Mouse (Mus musculus): ENCODE results near the gene Slc34a2. TPM values are rescaled to one million over a fixed set of nuclear protein-coding genes. Genes with fewer than 3 reads are reported as not detected.

The Slc34a2 gene
- 0.14 TPM in 1 of 2 replicates, not detected in the other for polyA plus RNA-seq (2014; fragmentation: Nextera tagmentation; extraction: Ambion mirVana)

GRCm38 (mm10) chr5:53037781-53038180 is at the start of gene Slc34a2:
TSS of gene Slc34a2 (plus strand) at chr5:53038081.
- Histone ChIP-seq H3K27ac (replicated peaks; ENCODE audit: low read depth, low read length) (no peak within 1 kb of the TSS), H3K4me1 (ENCODE audit: control insufficient read depth, insufficient read depth, low read length) (no peaks in the 10 kb centered on the region), H3K9ac (replicated peaks; ENCODE audit: low read length) (no peak within 1 kb of the TSS), H3K4me3 (ENCODE audit: low read depth, low read length) (no peak within 1 kb of the TSS), H3K9me3 (replicated peaks; ENCODE audit: control insufficient read depth, low read length) (no peaks in the 10 kb centered on the region), H3K36me3 (replicated peaks; ENCODE audit: control insufficient read depth, insufficient read depth, low read depth, low read length) (no peaks in the 10 kb centered on the region), H3K27me3 (ENCODE audit: control insufficient read depth, insufficient read depth, low read length) (no peaks in the 10 kb centered on the region), H3K4me2 (ENCODE audit: low read depth, low read length) (no peak within 1 kb of the TSS)
- no peak for DNase-seq (ENCODE audit: low spot score)
- ATAC-seq (replicated peaks; ENCODE audit: insufficient number of reproducible peaks, low FRiP score, low TSS enrichment, low read depth), result no peak
- WGBS, result 95% methylated on average over 3 of the region's 3 CpGs

GRCm38 (mm10) chr5:52990687-52991341 is 47.1 kb upstream of the Slc34a2 start:
- 78% methylated on average over 8 of the region's 8 CpGs for WGBS
- no peak overlapping the region for H3K9ac ChIP-seq (replicated peaks; ENCODE audit: low read length)
- H3K4me2 ChIP-seq (ENCODE audit: low read depth, low read length), result no peak overlapping the region
- no peaks in the 10 kb centered on the region for H3K4me1 ChIP-seq (ENCODE audit: control insufficient read depth, insufficient read depth, low read length)
- no peak for DNase-seq (ENCODE audit: low spot score)
- ATAC-seq (replicated peaks; ENCODE audit: insufficient number of reproducible peaks, low FRiP score, low TSS enrichment, low read depth), result no peak
- no peaks in the 10 kb centered on the region for H3K36me3 ChIP-seq (replicated peaks; ENCODE audit: control insufficient read depth, insufficient read depth, low read depth, low read length)
- H3K9me3 ChIP-seq (replicated peaks; ENCODE audit: control insufficient read depth, low read length), result no peaks in the 10 kb centered on the region
- H3K4me3 ChIP-seq (ENCODE audit: low read depth, low read length), result no peak overlapping the region
- H3K27me3 ChIP-seq (ENCODE audit: control insufficient read depth, insufficient read depth, low read length), result no peaks in the 10 kb centered on the region
- H3K27ac ChIP-seq (replicated peaks; ENCODE audit: low read depth, low read length), result no peak overlapping the region

- H3K27me3 ChIP-seq (ENCODE audit: control insufficient read depth, insufficient read depth, low read length), result no peaks in the 10 kb centered on the region
- H3K36me3 ChIP-seq (replicated peaks; ENCODE audit: control insufficient read depth, insufficient read depth, low read depth, low read length), result no peaks in the 10 kb centered on the region
- no peak for DNase-seq (ENCODE audit: low spot score)
- H3K4me2 ChIP-seq (ENCODE audit: low read depth, low read length), result no peak overlapping the region
- ATAC-seq (replicated peaks; ENCODE audit: insufficient number of reproducible peaks, low FRiP score, low TSS enrichment, low read depth), result no peak
- no peaks in the 10 kb centered on the region for H3K9me3 ChIP-seq (replicated peaks; ENCODE audit: control insufficient read depth, low read length)
- H3K27ac ChIP-seq (replicated peaks; ENCODE audit: low read depth, low read length), result no peak overlapping the region
- H3K4me3 ChIP-seq (ENCODE audit: low read depth, low read length), result no peak overlapping the region
- no peaks in the 10 kb centered on the region for H3K4me1 ChIP-seq (ENCODE audit: control insufficient read depth, insufficient read depth, low read length)
- 89% methylated on average over 11 of the region's 11 CpGs for WGBS
- no peak overlapping the region for H3K9ac ChIP-seq (replicated peaks; ENCODE audit: low read length)
Observed at GRCm38 (mm10) chr5:52992210-52992897, 45.5 kb upstream of the Slc34a2 start.

- no peaks in the 10 kb centered on the region for H3K36me3 ChIP-seq (replicated peaks; ENCODE audit: control insufficient read depth, insufficient read depth, low read depth, low read length)
- no peak for ATAC-seq (replicated peaks; ENCODE audit: insufficient number of reproducible peaks, low FRiP score, low TSS enrichment, low read depth)
- H3K9ac ChIP-seq (replicated peaks; ENCODE audit: low read length), result no peak overlapping the region
- no peak for DNase-seq (ENCODE audit: low spot score)
- WGBS, result 84% methylated on average over 12 of the region's 12 CpGs
- H3K9me3 ChIP-seq (replicated peaks; ENCODE audit: control insufficient read depth, low read length), result no peaks in the 10 kb centered on the region
- H3K27ac ChIP-seq (replicated peaks; ENCODE audit: low read depth, low read length), result no peak overlapping the region
- no peaks in the 10 kb centered on the region for H3K27me3 ChIP-seq (ENCODE audit: control insufficient read depth, insufficient read depth, low read length)
- no peak overlapping the region for H3K4me2 ChIP-seq (ENCODE audit: low read depth, low read length)
- H3K4me1 ChIP-seq (ENCODE audit: control insufficient read depth, insufficient read depth, low read length), result no peaks in the 10 kb centered on the region
- H3K4me3 ChIP-seq (ENCODE audit: low read depth, low read length), result no peak overlapping the region
Observed at GRCm38 (mm10) chr5:52993490-52994282, 44.2 kb upstream of the Slc34a2 start.

GRCm38 (mm10) chr5:52995461-52995860 is 42.4 kb upstream of the Slc34a2 start:
- no peak overlapping the region for H3K4me3 ChIP-seq (ENCODE audit: low read depth, low read length)
- H3K9ac ChIP-seq (replicated peaks; ENCODE audit: low read length), result no peak overlapping the region
- no peak overlapping the region for H3K27ac ChIP-seq (replicated peaks; ENCODE audit: low read depth, low read length)
- 91% methylated on average over 4 of the region's 4 CpGs for WGBS
- no peaks in the 10 kb centered on the region for H3K36me3 ChIP-seq (replicated peaks; ENCODE audit: control insufficient read depth, insufficient read depth, low read depth, low read length)
- no peak for DNase-seq (ENCODE audit: low spot score)
- no peak for ATAC-seq (replicated peaks; ENCODE audit: insufficient number of reproducible peaks, low FRiP score, low TSS enrichment, low read depth)
- no peak overlapping the region for H3K4me2 ChIP-seq (ENCODE audit: low read depth, low read length)
- H3K4me1 ChIP-seq (ENCODE audit: control insufficient read depth, insufficient read depth, low read length), result no peaks in the 10 kb centered on the region
- H3K9me3 ChIP-seq (replicated peaks; ENCODE audit: control insufficient read depth, low read length), result no peaks in the 10 kb centered on the region
- no peaks in the 10 kb centered on the region for H3K27me3 ChIP-seq (ENCODE audit: control insufficient read depth, insufficient read depth, low read length)

GRCm38 (mm10) chr5:52996145-52996544 is 41.7 kb upstream of the Slc34a2 start:
- H3K4me2 ChIP-seq (ENCODE audit: low read depth, low read length), result no peak overlapping the region
- WGBS, result 33% methylated on average over 3 of the region's 3 CpGs
- ATAC-seq (replicated peaks; ENCODE audit: insufficient number of reproducible peaks, low FRiP score, low TSS enrichment, low read depth), result no peak
- no peak overlapping the region for H3K9ac ChIP-seq (replicated peaks; ENCODE audit: low read length)
- no peak for DNase-seq (ENCODE audit: low spot score)
- no peaks in the 10 kb centered on the region for H3K4me1 ChIP-seq (ENCODE audit: control insufficient read depth, insufficient read depth, low read length)
- no peak overlapping the region for H3K27ac ChIP-seq (replicated peaks; ENCODE audit: low read depth, low read length)
- no peaks in the 10 kb centered on the region for H3K27me3 ChIP-seq (ENCODE audit: control insufficient read depth, insufficient read depth, low read length)
- H3K9me3 ChIP-seq (replicated peaks; ENCODE audit: control insufficient read depth, low read length), result no peaks in the 10 kb centered on the region
- H3K36me3 ChIP-seq (replicated peaks; ENCODE audit: control insufficient read depth, insufficient read depth, low read depth, low read length), result no peaks in the 10 kb centered on the region
- H3K4me3 ChIP-seq (ENCODE audit: low read depth, low read length), result no peak overlapping the region

- 25% methylated on average over 8 of the region's 8 CpGs for WGBS
- Histone ChIP-seq H3K4me3 (ENCODE audit: low read depth, low read length) (no peak overlapping the region), H3K9ac (replicated peaks; ENCODE audit: low read length) (no peak overlapping the region), H3K4me1 (ENCODE audit: control insufficient read depth, insufficient read depth, low read length) (no peaks in the 10 kb centered on the region), H3K27ac (replicated peaks; ENCODE audit: low read depth, low read length) (no peak overlapping the region), H3K27me3 (ENCODE audit: control insufficient read depth, insufficient read depth, low read length) (no peaks in the 10 kb centered on the region), H3K4me2 (ENCODE audit: low read depth, low read length) (no peak overlapping the region), H3K36me3 (replicated peaks; ENCODE audit: control insufficient read depth, insufficient read depth, low read depth, low read length) (no peaks in the 10 kb centered on the region), H3K9me3 (replicated peaks; ENCODE audit: control insufficient read depth, low read length) (no peaks in the 10 kb centered on the region)
- no peak for DNase-seq (ENCODE audit: low spot score)
- ATAC-seq (replicated peaks; ENCODE audit: insufficient number of reproducible peaks, low FRiP score, low TSS enrichment, low read depth), result no peak
Observed at GRCm38 (mm10) chr5:52996601-52997000, 41.3 kb upstream of the Slc34a2 start.

- Histone ChIP-seq H3K9me3 (replicated peaks; ENCODE audit: control insufficient read depth, low read length) (no peaks in the 10 kb centered on the region), H3K9ac (replicated peaks; ENCODE audit: low read length) (no peak overlapping the region), H3K4me1 (ENCODE audit: control insufficient read depth, insufficient read depth, low read length) (no peaks in the 10 kb centered on the region), H3K36me3 (replicated peaks; ENCODE audit: control insufficient read depth, insufficient read depth, low read depth, low read length) (no peaks in the 10 kb centered on the region), H3K4me3 (ENCODE audit: low read depth, low read length) (no peak overlapping the region), H3K4me2 (ENCODE audit: low read depth, low read length) (no peak overlapping the region), H3K27ac (replicated peaks; ENCODE audit: low read depth, low read length) (no peak overlapping the region), H3K27me3 (ENCODE audit: control insufficient read depth, insufficient read depth, low read length) (no peaks in the 10 kb centered on the region)
- ATAC-seq (replicated peaks; ENCODE audit: insufficient number of reproducible peaks, low FRiP score, low TSS enrichment, low read depth), result no peak
- WGBS, result 80% methylated on average over 9 of the region's 11 CpGs
- DNase-seq (ENCODE audit: low spot score), result no peak
Observed at GRCm38 (mm10) chr5:52997032-52997431, 40.8 kb upstream of the Slc34a2 start.

All from embryonic facial prominence, embryonic 11.5 days (tissue).